Mouse (Mus musculus) thymus, postnatal 14 days (tissue): ENCODE measurements around the gene Cldn18.

Source experiments
- DNase-seq: peaks from one replicate; pipeline ENCODE4 v3.0.0; 2021

Cldn18 gene

DNA sequence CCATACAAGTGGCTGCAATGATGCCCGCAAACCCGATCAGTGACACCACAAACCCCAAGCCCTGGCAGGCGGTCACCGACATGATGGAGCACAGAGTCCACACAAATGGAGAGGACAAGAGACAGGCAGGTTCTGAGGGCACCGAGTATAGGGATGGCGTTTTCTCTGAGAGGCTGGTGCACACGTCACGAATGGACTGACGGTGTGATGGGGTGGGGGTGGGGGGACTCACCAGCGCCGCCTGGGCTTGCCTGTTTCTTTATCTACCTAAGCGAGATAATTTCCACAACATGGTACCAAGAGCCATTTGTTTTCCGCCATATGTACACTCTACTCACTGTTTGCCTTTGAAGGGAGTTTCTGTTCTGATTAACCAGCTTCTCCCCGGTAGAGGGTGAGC lies at the start of gene Cldn18:
Gene Cldn18, minus strand, starts transcription at position 134 of the 400 bp plus-strand sequence.
- no peak for DNase-seq

DNA sequence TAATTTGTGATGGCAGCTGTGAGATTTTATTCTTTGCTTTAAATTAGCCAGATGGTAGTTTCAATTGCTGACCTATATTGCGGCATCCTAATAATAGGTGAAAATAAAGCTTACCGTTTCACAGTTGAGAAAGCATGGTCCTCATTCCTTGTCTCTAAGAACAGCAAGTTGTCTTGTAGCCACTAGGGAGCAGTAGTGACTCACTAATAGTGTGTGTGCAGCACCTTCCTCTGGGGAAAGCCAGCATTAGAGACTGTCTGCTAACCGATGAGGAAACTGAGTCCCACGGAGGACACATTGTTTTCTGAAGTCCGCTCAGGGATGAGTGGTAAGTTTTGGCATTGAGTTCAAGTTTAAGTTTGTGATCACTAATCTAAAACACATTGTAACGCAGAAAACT lies 46.5 kb upstream of the Cldn18 start:
- DNase-seq = no peak

DNA sequence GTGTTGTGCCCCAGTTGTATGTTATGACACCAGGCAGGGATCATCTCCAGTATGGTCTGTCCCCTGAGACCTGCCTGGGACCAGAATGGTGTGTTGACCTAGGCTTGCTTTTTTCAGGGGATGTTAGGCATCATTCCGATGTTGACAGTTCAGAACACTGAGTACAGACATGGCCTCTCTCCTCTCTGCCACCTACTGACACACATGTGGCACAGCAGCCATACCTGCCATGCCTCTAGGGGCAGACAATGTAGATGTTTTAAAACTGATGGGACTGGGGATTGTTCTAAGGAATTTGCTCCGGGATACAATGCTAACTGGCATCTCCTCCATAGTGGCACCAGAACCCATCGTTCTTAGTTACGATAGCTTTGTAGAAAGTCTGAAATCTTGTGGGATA lies 33.2 kb upstream of the Cldn18 start:
- no peak for DNase-seq

DNA sequence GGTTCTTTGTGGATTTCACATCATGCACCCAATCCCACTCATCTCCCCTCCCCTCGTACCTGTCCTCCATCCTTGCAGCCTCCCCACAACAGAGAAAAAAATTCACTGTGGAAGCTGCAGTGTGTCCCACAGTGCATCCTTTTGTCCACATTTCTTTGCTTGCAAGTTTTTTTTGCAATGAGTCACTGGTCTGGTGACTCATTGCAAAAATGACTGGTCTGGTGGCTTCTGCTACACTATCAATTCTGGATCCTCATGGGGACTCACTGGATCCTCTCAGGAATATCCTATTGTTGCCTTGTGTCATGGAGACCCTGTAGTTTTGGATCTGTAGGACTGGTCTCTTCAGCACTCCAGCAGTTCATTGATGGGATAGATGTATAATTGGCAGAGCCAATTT lies 31.2 kb upstream of the Cldn18 start:
- no peak for DNase-seq

DNA sequence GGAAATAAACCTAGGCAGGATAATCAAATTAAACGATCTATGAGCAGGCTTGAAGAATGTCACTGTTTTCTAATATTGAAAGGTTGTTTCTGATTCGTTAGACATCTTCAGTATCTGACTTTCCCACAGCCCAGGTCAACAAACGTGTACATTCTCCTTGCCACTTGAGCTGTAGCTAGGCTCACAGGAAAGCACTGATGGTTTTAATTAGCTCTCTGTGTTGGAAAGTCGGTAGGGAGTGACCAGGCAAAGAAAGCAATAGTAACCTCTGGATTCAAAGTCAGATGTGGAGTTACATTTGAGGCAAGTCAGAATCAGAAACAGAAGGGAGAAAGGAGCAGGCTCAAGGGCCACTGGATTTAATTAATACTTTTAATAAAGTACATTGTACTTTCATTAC lies 30.7 kb upstream of the Cldn18 start:
- DNase-seq = no peak

DNA sequence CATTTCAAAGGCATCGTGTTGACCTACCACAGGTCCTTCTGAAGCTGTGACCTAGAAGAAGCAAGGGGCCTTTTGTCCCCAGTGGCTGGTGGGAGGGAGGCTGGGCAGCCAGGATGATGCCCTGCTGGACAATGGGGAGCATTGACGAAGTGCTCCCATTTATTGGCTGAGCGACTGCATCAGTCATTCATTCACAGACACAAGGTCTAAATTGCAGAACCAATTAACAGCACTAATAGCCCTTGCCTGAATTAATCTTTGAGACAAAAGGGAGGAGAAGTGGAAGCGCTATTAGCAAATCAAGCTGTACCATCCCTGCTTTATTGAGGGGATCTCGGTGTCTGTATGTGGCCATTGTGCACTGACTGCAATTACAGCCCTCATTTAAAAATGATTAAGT lies 27.5 kb upstream of the Cldn18 start:
- no peak for DNase-seq

DNA sequence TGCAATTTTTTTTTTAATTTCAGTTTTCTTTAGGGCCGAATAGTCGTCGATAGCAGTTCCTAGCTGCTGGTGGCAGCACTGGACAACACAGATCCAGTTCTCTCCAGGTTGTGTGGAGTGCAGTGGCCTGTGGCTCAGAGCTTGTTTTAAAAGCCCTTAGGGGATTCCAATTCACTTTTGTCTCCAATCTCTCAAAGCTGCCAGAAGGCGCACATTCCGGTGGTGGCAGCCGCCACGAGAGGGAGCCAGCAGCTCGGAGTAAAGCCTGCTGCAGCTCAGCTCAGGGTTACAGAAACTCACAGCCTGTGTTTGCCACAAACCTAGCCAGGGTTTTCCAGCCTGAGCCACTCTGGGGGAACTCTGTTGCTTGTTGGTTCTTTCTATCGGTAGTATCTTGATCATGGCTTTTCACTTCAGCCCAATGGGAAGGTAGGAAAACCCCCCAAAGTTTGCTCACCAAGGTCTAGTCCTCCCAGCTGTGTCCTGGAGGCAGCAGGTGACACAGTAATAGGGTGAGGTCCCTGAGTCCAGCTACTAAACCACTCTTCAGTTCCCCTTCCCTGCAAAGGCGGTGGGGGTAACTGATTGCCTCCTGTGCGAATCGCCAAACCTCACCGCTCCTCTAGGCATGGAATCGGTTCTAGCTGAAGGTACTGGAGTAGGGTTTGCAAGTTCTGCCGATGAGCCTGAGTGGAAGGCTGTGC lies 13.0 kb upstream of the Cldn18 start:
- DNase-seq = no peak

DNA sequence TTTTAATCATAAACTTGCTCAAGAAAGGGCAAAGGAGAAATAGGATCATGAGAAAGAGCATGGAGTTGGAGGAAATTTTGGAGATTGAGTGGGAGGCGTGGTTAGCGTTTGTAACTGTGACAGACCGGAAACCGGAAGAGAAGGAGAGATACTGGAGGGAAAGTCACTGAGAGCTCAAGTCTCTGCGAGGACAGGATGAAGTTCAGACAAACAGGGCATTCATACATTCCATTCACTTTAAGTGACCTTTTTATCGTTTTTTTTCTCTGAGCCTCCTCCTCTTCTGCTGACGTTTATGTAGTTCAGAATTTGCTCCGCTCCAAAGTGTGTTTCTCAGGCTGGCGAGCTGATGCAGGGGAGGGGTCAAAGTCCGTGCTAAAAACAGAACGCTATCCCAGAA lies 10.8 kb upstream of the Cldn18 start:
- no peak for DNase-seq

DNA sequence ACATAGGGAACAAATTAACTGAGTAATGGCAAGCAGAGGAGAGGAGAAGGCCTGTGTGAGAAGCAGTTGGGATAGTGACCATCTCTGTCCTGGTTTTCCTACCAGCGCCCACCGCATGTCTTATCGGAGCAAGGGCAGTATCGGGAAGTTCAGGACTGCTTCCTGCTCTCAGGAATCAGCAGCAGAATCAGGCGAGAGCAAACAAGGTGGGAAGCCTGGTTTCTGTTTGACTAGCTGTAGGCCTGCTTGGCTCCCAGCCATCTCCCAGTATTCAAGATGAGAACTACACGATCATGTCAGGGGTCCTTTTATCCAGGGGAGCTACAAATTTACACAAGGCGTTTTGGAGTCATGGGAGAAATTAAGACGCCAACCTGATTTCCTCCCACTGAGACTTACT lies 8.2 kb upstream of the Cldn18 start:
- no peak for DNase-seq

DNA sequence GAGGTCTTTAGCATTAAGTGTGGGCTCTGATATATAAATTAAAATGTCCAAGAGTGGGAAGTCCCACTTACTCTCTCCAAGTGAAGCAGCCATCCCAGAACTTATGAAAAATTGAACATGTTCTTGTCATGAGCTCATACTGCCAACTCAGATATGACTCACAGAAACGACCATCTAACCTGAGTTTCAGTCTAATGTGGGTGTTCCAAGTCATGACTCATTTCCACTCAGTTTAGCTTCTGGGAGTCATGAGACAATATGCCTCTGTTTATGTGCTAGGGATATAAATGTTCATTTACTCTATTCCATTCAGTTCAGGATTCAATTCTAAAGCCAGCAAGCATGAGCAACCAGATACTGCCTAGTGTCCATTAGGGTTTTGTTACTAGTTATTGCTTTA lies 2.9 kb upstream of the Cldn18 start:
- DNase-seq = no peak

DNA sequence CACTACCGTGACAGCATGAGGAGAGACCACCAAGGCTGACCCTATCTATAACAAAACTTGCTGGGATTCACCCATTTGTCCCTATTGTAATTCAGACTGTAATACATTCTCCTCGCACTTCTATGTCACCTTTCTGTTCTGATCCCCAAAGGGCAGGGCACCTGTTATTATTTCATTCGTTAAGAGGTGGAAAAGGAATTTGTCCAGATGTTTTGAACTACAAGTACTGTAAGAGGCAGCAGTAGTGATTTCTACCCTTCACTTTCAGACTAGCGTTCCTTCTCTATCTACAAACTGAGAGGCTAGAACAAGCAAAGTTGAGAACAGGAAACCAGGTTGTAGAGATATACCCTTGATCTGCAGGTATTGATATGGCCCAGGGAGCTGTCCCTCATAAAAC lies 6.8 kb downstream of the Cldn18 start:
- no peak for DNase-seq

DNA sequence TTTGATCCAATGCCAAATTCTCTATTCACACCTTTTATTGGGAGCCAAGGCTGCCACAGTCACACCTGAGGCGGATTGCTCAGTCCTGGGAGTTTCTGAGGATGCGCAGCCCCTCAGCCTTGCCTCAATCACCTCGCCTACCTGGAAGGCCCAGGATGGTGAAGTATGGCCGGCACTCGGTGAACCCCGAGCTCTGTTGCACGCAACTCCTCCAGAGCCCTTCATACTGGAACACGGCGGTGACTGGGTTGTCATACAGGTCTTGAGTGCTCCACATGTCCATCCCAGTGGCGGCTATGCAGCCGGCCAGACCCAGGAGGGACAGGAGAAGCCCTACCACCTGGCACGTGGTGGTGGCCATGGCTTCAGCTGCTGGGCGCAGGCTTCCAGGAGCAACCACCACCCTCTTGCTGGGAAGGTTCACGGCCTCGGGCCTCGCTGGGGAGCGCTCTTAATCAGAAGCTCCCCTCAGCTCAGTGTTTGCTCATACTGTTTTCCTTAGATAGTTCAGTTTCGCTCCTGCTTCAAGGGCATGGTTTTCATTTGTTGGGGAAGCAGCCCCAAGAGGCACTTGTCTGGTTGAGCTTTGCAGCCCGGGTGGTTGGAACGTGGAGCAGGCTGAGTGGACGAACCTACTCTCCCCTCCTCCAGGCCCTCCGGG lies 7.3 kb downstream of the Cldn18 start:
- no peak for DNase-seq

DNA sequence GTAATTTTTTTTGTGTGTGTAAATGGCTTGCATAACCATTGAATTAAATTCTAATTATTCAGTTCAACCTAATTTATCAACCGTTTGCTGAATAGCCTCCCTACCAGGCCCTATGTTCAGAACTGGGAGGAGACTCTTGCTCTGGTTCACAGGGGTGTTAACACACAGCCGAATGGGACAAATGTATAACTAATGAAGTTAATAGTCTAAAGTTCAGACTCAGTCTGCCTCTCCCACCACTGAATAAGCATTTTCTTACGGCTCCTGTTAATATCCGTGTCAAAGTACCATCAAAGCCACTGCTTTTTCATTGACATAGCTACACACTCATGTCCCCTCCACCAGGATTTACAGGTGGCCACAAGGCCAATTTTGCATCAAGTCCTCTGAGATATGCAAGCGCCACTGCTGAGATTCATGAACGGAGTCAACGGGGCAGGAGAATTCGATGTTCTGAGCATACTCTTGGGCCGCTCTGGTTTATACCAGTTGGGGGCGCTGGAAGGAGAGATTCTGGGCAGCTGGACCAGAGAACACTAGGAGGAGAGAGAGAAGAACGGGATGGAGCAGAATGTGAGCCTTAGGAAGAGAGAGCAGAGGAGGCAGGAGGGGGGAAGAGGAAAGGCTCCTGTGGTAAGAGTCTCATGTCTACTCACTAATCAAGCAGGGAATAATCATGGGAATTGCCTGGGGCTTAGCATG lies 9.5 kb downstream of the Cldn18 start:
- no peak for DNase-seq

DNA sequence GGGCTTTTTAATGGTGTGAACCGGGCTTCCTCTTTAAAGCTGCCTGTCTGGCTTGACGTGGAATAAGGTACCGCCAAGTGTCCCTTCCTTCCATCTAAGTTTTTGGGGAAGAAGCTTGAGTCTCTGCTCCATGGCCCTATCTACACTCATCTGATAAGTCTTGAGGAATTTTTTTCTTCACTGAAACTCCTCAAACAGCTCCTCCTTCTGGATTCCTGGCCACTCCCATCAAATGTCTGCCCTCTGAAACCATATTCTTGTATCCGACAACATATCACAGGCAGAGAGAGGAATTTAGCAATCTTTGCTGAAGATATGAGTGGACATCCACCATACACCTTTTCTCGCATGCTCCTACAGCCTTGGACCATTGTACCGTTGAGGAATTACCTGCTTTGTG lies 10.8 kb downstream of the Cldn18 start:
- no peak for DNase-seq

DNA sequence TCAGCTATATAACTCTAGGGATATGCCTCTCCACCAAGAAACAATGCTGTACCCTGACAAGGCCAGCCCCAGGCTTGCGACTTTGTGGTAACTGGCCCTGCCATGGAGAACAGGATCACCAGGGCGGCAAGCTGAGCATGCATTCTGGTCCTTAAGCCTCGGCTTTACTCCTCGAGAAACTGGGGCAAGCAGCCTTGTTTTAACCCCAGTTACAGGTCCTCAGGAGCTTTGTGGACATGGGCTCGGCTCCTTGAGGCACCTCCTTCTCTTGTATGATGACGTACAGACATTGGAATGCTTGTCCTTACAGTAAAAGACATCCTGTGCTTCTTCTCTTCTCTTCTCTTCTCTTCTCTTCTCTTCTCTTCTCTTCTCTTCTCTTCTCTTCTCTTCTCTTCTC lies 13.4 kb downstream of the Cldn18 start:
- DNase-seq = no peak

DNA sequence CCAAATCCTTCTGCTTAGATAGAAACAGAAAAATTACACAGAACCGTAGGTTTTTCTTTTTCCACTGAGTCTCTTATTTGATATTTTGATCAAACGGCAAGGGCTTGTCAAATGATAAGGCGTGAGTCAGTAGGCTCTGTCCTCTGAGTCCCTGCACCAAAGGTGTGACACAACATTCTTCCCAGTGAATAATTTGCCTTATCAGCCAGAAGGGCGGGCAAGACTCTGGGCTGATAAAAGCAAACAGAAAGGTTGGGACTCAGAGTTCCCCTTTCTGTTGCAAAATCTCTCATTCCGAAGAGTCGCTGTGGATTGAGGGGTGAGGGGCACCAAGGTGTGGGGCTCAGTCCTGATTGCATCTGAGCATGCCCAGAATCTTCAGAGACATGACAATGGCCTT lies 14.9 kb downstream of the Cldn18 start:
- no peak for DNase-seq

DNA sequence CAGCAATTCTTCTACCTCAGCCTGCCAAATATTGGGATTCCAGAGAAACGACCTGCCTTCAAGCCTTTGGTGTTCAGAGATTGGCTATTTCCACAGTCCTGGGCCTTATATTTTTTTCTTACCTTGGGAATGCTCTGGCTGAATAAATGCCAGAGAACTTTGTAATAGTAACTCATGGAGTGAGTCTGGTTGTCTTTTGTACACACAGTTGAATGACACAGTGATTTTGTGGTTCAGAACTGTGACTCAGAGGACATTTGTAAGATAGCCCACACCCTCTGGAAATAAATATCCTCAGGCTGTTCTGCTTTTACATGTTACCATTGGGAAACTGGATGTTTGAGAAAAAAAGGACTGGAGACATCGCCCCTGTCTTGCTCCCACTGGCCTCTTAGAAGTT lies 15.9 kb downstream of the Cldn18 start:
- DNase-seq = no peak

DNA sequence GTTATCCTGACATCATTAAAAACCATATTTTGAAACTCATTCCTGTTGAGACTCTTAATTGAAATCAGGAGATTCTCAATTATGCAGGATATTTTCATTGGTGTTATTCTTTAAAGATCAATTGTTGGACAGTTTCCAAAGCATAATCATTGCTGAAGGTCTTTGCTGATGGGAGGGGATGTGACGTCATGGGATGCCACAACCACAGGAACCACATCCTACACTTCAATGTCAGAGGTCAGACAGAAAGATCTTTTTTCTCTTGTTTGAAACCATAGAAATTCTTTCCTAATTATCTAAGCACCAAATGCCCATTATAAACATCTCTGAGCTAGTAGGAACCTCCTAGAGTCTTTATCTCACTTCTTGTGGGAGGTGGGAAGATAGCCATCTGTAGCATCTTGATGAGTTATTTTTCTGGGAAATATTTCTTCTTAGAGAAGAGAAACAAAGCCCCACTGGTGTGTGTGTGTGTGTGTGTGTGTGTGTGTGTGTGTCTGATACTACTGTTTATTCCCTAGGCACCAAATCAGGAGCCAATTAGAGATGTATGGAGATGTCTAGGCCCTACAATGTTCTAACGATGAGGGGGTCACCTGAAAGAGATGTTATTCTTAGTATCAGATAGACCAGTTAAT lies 17.2 kb downstream of the Cldn18 start:
- DNase-seq = no peak

DNA sequence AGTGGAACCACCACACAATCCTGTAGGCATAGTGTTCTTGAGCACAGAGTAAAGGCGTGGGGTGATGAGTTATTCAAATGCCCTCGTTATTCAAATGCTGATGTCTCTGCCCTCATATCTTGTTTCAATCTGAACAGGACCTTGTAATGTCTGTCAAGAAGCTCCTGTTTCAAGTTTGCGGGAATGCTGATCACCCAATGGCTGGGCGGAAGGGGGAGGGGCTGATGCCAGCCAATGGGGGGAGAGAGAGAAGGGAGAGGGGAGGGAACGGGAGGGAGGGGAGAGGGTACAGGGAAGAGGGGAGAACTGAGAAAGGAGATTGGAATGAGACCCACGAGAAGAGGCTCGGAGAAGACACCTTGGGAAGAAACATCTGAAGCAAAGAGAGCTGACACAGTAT lies 22.1 kb downstream of the Cldn18 start:
- no peak for DNase-seq

DNA sequence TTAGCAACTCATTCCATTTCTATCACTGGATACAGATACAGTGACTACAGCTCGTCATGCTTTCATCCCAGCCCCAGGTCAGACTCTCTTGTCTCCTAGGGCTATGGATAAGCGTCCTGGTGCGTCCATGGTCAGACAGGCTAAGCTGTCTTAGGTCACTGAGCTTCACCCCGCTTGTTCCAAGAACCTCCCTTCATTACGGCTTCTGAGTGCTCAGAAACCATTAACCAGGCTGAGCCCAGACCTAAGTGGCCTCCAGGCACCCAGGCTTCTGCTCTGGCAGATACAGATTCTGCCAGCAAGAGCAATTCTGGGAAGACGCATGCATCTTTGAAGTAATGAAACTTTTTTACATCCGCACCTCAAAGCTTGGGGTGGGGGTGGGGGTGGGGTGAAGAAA lies 26.7 kb downstream of the Cldn18 start:
- DNase-seq = no peak

DNA sequence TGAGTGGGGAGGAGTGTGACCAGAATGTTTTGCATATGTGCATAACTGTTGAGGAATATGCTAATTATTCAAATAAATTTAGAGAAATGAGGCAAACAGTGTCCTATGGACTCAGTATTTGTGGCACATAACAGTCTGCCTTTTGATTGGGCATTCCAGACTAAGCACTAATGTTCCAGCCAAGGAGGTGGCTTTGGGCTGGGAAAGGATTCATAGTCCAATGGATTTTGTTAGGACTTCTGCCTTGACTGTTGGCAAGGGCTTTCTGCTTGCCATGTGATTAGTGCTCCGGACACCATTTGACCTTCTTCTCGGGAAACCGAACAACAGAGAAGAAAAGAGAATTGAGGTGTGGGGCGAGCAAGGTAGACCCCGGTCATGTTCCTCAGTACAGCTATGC lies 27.3 kb downstream of the Cldn18 start:
- no peak for DNase-seq

DNA sequence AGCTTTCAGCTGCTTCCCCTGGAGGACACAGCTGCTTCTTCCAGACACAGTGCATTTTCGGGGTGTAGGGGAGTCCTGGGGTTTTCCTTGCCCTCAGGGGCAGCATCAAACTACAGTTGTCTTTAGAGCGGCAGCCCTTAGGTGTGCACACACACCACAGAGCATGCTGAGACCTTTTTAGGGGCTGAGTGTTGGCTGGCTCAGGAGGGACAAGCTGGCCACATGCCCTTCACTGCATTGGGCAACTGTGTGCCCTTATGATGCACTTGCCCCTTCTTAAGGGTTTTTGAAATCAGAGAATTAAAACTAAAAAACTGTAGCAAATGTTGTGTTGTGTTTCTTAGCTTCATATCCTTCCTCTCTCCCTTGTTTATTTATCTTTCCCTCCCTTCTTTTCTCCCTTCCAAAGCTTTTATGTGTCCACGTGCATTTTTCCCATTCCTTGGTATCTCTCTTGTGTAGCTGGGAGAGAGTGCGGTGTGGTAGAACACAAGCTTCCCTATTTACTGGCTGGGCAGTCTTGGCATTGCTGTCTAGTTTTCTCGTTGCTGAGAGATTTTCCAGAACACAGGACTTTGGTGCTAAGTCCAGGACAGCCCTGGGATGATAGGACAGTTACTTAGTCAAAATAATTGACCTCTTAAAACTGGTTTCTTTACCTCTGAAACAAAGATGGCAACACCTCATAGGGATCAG lies 31.4 kb downstream of the Cldn18 start:
- DNase-seq = no peak

DNA sequence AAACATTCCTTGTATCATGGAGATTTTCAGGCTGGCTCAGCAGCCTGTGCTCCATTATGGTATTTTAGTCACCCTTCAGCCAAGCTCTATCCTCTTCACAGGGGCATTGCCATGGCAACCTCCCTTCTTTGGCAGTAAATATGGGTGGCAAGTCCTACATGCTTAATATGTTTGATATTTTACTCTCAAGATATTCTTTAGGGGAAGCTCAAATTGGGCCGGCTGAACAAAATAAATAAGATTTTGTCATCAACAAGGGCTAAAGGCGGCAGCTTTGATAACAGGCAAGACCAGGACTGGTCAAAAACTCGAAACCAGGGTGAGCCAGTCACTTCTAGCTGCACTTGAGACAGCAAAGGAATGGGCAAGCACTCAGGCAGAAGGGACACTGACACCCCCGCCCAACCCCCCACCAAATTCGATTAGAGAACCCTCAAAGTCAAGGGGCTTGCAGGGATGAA lies 32.0 kb downstream of the Cldn18 start:
- DNase-seq = no peak
